Mouse (Mus musculus) layer of hippocampus, postnatal 14 days (tissue): ENCODE data around the gene Myo5a. TPM values are rescaled to one million over a fixed set of nuclear protein-coding genes. Genes with fewer than 3 reads are reported as not detected.
A peak's percentile ranks its signal among the peaks of the same experiment; 100 is the strongest.

ENCODE experiments used
- DNase-seq, 2 experiments: peaks; one replicate each; pipeline ENCODE4 v3.0.0; 2021 to 2022; ENCODE audit warnings: low spot score in 2 of 2, mixed read lengths in 1 of 2
- long read RNA-seq, 2 experiments: library from polyadenylated mRNA; stranded (forward); transcript quantifications; one replicate each; pipeline ENCODE4 v2.0.0; 2021
- total RNA-seq, 2 experiments: library from RNA; stranded (reverse); gene quantifications; 2 replicates each; pipeline ENCODE4 v1.2.3; 2021

Gene Myo5a
- 100 to 1,000 TPM; 190 to 199 TPM for total RNA-seq
- long read RNA-seq, experiment 1, partial matches to known transcripts = 7 of 29 reads
- long read RNA-seq, experiment 1, other reads (novel, unspliced or antisense) = 22 of 29 reads
- long read RNA-seq, experiment 2, partial matches to known transcripts = 4 of 31 reads
- long read RNA-seq, experiment 2, other reads (novel, unspliced or antisense) = 27 of 31 reads

- no peak for DNase-seq
Observed at GRCm38 (mm10) chr9:75070457-75071028, at the start of gene Myo5a. Myo5a (plus strand) TSS chr9:75071015.

GRCm38 (mm10) chr9:75022546-75022945 is 48.3 kb upstream of the Myo5a start:
- DNase-seq = no peak

- DNase-seq = no peak
Observed at GRCm38 (mm10) chr9:75023150-75023894, 47.5 kb upstream of the Myo5a start.

GRCm38 (mm10) chr9:75024089-75024488 is 46.7 kb upstream of the Myo5a start:
- DNase-seq = no peak

- no peak for DNase-seq
Observed at GRCm38 (mm10) chr9:75025689-75026088, 45.1 kb upstream of the Myo5a start.

- no peak for DNase-seq
Observed at GRCm38 (mm10) chr9:75032408-75032807, 38.4 kb upstream of the Myo5a start.

- DNase-seq = no peak
Observed at GRCm38 (mm10) chr9:75033141-75033540, 37.7 kb upstream of the Myo5a start.

- no peak for DNase-seq
Observed at GRCm38 (mm10) chr9:75034691-75035090, 36.1 kb upstream of the Myo5a start.

GRCm38 (mm10) chr9:75035944-75036343 is 34.9 kb upstream of the Myo5a start:
- no peak for DNase-seq

GRCm38 (mm10) chr9:75037451-75038356 is 33.1 kb upstream of the Myo5a start, which contains the start of gene Arpp19:
Arpp19 (plus strand) TSS chr9:75037614.
- DNase-seq = peak; percentile 71 to 91

- DNase-seq = no peak
Observed at GRCm38 (mm10) chr9:75038357-75038688, 32.5 kb upstream of the Myo5a start.

GRCm38 (mm10) chr9:75040566-75040965 is 30.2 kb upstream of the Myo5a start:
- no peak for DNase-seq

- DNase-seq = no peak
Observed at GRCm38 (mm10) chr9:75041840-75042525, 28.8 kb upstream of the Myo5a start.

GRCm38 (mm10) chr9:75043191-75043590 is 27.6 kb upstream of the Myo5a start:
- DNase-seq = no peak

GRCm38 (mm10) chr9:75047079-75047478 is 23.7 kb upstream of the Myo5a start:
- DNase-seq = no peak

- no peak for DNase-seq
Observed at GRCm38 (mm10) chr9:75049100-75049499, 21.7 kb upstream of the Myo5a start.

- DNase-seq = peak; percentile 67 to 88
Observed at GRCm38 (mm10) chr9:75050003-75050402, 20.8 kb upstream of the Myo5a start.

GRCm38 (mm10) chr9:75051841-75052240 is 19.0 kb upstream of the Myo5a start:
- DNase-seq = no peak

- DNase-seq = no peak
Observed at GRCm38 (mm10) chr9:75055046-75055445, 15.8 kb upstream of the Myo5a start.

GRCm38 (mm10) chr9:75064678-75065331 is 6.0 kb upstream of the Myo5a start:
- no peak for DNase-seq
